22 mouse cellular contexts compared by ENCODE assay signal in the genomic region with DNA sequence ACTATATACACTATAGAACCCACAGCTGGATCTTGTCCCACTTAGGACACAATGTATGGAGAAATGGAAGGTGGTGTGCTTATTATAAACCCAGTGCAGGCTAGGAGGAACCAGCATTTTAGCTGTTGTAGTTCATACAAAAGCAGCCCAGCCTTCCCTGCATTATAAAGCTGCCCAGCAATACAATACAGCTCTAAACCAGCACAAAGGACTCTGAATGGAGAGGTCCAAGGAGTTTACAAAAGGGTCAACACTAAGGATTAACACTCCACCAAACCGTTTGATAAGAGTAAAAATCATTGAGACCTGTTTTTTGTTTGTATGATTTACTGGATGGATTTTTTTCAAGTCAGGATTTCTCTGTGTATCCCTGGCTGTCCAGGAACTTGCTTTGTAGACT. TPM values are rescaled to one million over a fixed set of nuclear protein-coding genes. Genes with fewer than 3 reads are reported as not detected.
DNase-seq lines count a peak whose midpoint lies in the region; ATAC-seq and TF ChIP-seq lines count a peak whose summit lies in the region.
"Had no signal": no experiment of that assay in that cellular context is flagged by ENCODE, and none has a peak within 500 bp of the region (broad histone marks: within the 10 kb centered on the region; RNA-seq: fewer than 3 reads in every experiment).

No protein-coding gene starts in this region.

- no peaks in the 10 kb centered on the region for H3K27me3 ChIP-seq in hindbrain, embryonic 10.5 days (ENCODE audit: insufficient read depth, poor library complexity, severe bottlenecking)
- H3K27me3 ChIP-seq in hindbrain, postnatal 0 days (ENCODE audit: insufficient read depth, low read length) = no peaks in the 10 kb centered on the region
- no peaks in the 10 kb centered on the region for H3K27me3 ChIP-seq in midbrain, embryonic 12.5 days
- H3K27me3 ChIP-seq in midbrain, postnatal 0 days (ENCODE audit: insufficient read depth, low read length) = no peaks in the 10 kb centered on the region
- H3K27me3 ChIP-seq in midbrain, embryonic 14.5 days (ENCODE audit: control insufficient read depth, insufficient read depth, low read length) = no peaks in the 10 kb centered on the region
- H3K27me3 ChIP-seq: embryonic facial prominence, embryonic 12.5 days; heart, embryonic 15.5 days; liver, embryonic 13.5 days; megakaryocyte, embryonic 14.5 days had no signal

- H3K27ac ChIP-seq in hindbrain, embryonic 10.5 days = peak overlapping the region; percentile 72
- H3K27ac ChIP-seq in hindbrain, postnatal 0 days = no peak overlapping the region
- H3K27ac ChIP-seq in midbrain, embryonic 12.5 days (replicated peaks) = peak overlapping the region; percentile 54
- H3K27ac ChIP-seq in midbrain, postnatal 0 days (ENCODE audit: low read depth, low read length) = no peak overlapping the region
- no peak overlapping the region for H3K27ac ChIP-seq in midbrain, embryonic 14.5 days (replicated peaks; ENCODE audit: low read depth, low read length)
- H3K27ac ChIP-seq: embryonic facial prominence, embryonic 12.5 days; gastrocnemius, adult 2 months; heart, embryonic 15.5 days; left cerebral cortex, adult 2 months; liver, embryonic 13.5 days had no signal

- TF ChIP-seq CTCF in hindbrain, postnatal 0 days (IDR thresholded peaks at IDR 0.05; ENCODE audit: low read depth) = no peak
- no peak for TF ChIP-seq CTCF in midbrain, postnatal 0 days (IDR thresholded peaks at IDR 0.05)

- H3K9me3 ChIP-seq in hindbrain, embryonic 10.5 days = peaks cover 4% of the 10 kb centered on the region; the same call in 1 of the 2 replicates
- H3K9me3 ChIP-seq in hindbrain, postnatal 0 days (ENCODE audit: low read length) = no peaks in the 10 kb centered on the region
- no peaks in the 10 kb centered on the region for H3K9me3 ChIP-seq in midbrain, embryonic 12.5 days
- H3K9me3 ChIP-seq in midbrain, postnatal 0 days (ENCODE audit: low read length) = no peaks in the 10 kb centered on the region
- H3K9me3 ChIP-seq in midbrain, embryonic 14.5 days (ENCODE audit: control insufficient read depth, low read length) = no peaks in the 10 kb centered on the region
- H3K9me3 ChIP-seq: embryonic facial prominence, embryonic 12.5 days; heart, embryonic 15.5 days; liver, embryonic 13.5 days; megakaryocyte, embryonic 14.5 days had no signal

- H3K4me3 ChIP-seq in hindbrain, embryonic 10.5 days = no peak overlapping the region
- no peak overlapping the region for H3K4me3 ChIP-seq in hindbrain, postnatal 0 days (ENCODE audit: low read length)
- H3K4me3 ChIP-seq in midbrain, embryonic 12.5 days = no peak overlapping the region
- no peak overlapping the region for H3K4me3 ChIP-seq in midbrain, postnatal 0 days (ENCODE audit: low read depth, low read length)
- H3K4me3 ChIP-seq in midbrain, embryonic 14.5 days (replicated peaks; ENCODE audit: low read depth, low read length) = no peak overlapping the region
- H3K4me3 ChIP-seq: embryonic facial prominence, embryonic 12.5 days; gastrocnemius, adult 2 months; heart, embryonic 15.5 days; left cerebral cortex, adult 2 months; liver, embryonic 13.5 days; megakaryocyte, embryonic 14.5 days had no signal

- peaks cover 38% of the 10 kb centered on the region for H3K4me1 ChIP-seq in hindbrain, embryonic 10.5 days (replicated peaks)
- H3K4me1 ChIP-seq in hindbrain, postnatal 0 days (ENCODE audit: insufficient read depth, low read length) = no peaks in the 10 kb centered on the region
- H3K4me1 ChIP-seq in midbrain, embryonic 12.5 days = peaks cover 23% of the 10 kb centered on the region
- H3K4me1 ChIP-seq in midbrain, postnatal 0 days (ENCODE audit: insufficient read depth, low read length) = no peaks in the 10 kb centered on the region
- H3K4me1 ChIP-seq in midbrain, embryonic 14.5 days (ENCODE audit: control insufficient read depth, insufficient read depth, low read length) = 0 out of 2 replicates have a peak, but pooled peaks cover 10% of the 10 kb centered on the region
- H3K4me1 ChIP-seq: embryonic facial prominence, embryonic 12.5 days; heart, embryonic 15.5 days had no signal

- H3K9ac ChIP-seq in hindbrain, postnatal 0 days (replicated peaks; ENCODE audit: low read length) = no peak overlapping the region
- no peak overlapping the region for H3K9ac ChIP-seq in midbrain, embryonic 12.5 days (replicated peaks)
- no peak overlapping the region for H3K9ac ChIP-seq in midbrain, postnatal 0 days (replicated peaks; ENCODE audit: low read length, poor library complexity, severe bottlenecking)
- H3K9ac ChIP-seq in midbrain, embryonic 14.5 days (replicated peaks; ENCODE audit: low read length) = no peak overlapping the region
- H3K9ac ChIP-seq: embryonic facial prominence, embryonic 12.5 days; heart, embryonic 15.5 days; liver, embryonic 13.5 days had no signal

- no peak for DNase-seq in hindbrain, embryonic 10.5 days (ENCODE audit: low spot score)
- no peak for DNase-seq in hindbrain, postnatal 0 days (ENCODE audit: low spot score)
- no peak for DNase-seq in midbrain, postnatal 0 days (ENCODE audit: low spot score)
- DNase-seq in embryo, embryonic 10.5 days (ENCODE audit: low spot score) = peak; percentile 52
- DNase-seq in midbrain, embryonic 14.5 days = peak; percentile 8
- DNase-seq in kidney, postnatal 10 days = no peak
- DNase-seq: adrenal gland, postnatal 14 days; cerebellum, adult 9-10 months; gastrocnemius, adult 2 months; heart, postnatal 36 days; kidney, adult 18-20 months; liver, embryonic 13.5 days; lung, adult 2 months; lung, postnatal 36 days; right cerebral cortex, postnatal 25 days; spleen, adult 18-20 months had no signal

- H3K36me3 ChIP-seq in hindbrain, embryonic 10.5 days = peaks cover 50% of the 10 kb centered on the region
- H3K36me3 ChIP-seq in hindbrain, postnatal 0 days (ENCODE audit: insufficient read depth, low read length) = no peaks in the 10 kb centered on the region
- H3K36me3 ChIP-seq in midbrain, embryonic 12.5 days = peaks cover 8% of the 10 kb centered on the region; the same call in 1 of the 2 replicates
- H3K36me3 ChIP-seq in midbrain, postnatal 0 days (ENCODE audit: insufficient read depth, low read length) = peaks cover 2% of the 10 kb centered on the region; the same call in 1 of the 2 replicates
- no peaks in the 10 kb centered on the region; the same call in 1 of the 2 replicates for H3K36me3 ChIP-seq in midbrain, embryonic 14.5 days (ENCODE audit: control insufficient read depth, insufficient read depth, low read length)

- no peak overlapping the region for H3K4me2 ChIP-seq in hindbrain, postnatal 0 days (ENCODE audit: low read depth, low read length)
- H3K4me2 ChIP-seq in midbrain, embryonic 12.5 days (replicated peaks) = no peak overlapping the region
- H3K4me2 ChIP-seq in midbrain, postnatal 0 days (ENCODE audit: low read depth, low read length, poor library complexity, severe bottlenecking) = no peak overlapping the region
- no peak overlapping the region for H3K4me2 ChIP-seq in midbrain, embryonic 14.5 days (ENCODE audit: low read length)
- H3K4me2 ChIP-seq: embryonic facial prominence, embryonic 12.5 days; heart, embryonic 15.5 days; liver, embryonic 13.5 days had no signal

- 33% methylated on average over 1 of the region's 1 CpGs for WGBS in hindbrain, embryonic 10.5 days
- WGBS in hindbrain, postnatal 0 days = 25% methylated on average over 1 of the region's 1 CpGs
- 12% methylated on average over 1 of the region's 1 CpGs for WGBS in midbrain, embryonic 12.5 days
- 9% methylated on average over 1 of the region's 1 CpGs for whole genome bisulfite sequencing in midbrain, postnatal 0 days
- WGBS in midbrain, embryonic 14.5 days = 4% methylated on average over 1 of the region's 1 CpGs

- ATAC-seq in hindbrain, postnatal 0 days = no peak
- ATAC-seq in midbrain, embryonic 12.5 days (ENCODE audit: low FRiP score, low read depth) = no peak
- ATAC-seq in midbrain, postnatal 0 days (ENCODE audit: low FRiP score) = no peak
- no peak for ATAC-seq in midbrain, embryonic 14.5 days (ENCODE audit: low FRiP score, low TSS enrichment)
- ATAC-seq: inflammation-experienced regulatory T-cells, adult 6 months had no signal

RNA-seq across cellular contexts. Expression of gene Dars, which starts 10.3 kb away (rescaled TPM):
- polyA plus RNA-seq in hindbrain, embryonic 10.5 days (2016; fragmentation: Nextera tagmentation; extraction: Ambion mirVana) = 200 and 214 TPM in 2 replicates
- 53.8 and 64.0 TPM in 2 replicates for total RNA-seq in hindbrain, postnatal 0 days (2014; rRNA removed)
- 130 and 139 TPM in 2 replicates for polyA plus RNA-seq in hindbrain, postnatal 0 days (2015; fragmentation: Nextera tagmentation; extraction: Ambion mirVana)
- polyA plus RNA-seq in midbrain, embryonic 12.5 days (2016; fragmentation: Nextera tagmentation; extraction: Ambion mirVana) = 164 and 174 TPM in 2 replicates
- 53.6 and 62.6 TPM in 2 replicates for total RNA-seq in midbrain, postnatal 0 days (2014; rRNA removed)
- polyA plus RNA-seq in midbrain, postnatal 0 days (2015; fragmentation: Nextera tagmentation; extraction: Ambion mirVana) = 104 and 105 TPM in 2 replicates
- polyA plus RNA-seq in midbrain, embryonic 14.5 days (2014; fragmentation: Nextera tagmentation; extraction: Ambion mirVana) = 96.7 and 111 TPM in 2 replicates

RNA-seq across cellular contexts. Expression of gene Mcm6, which starts 47.4 kb away (rescaled TPM):
- polyA plus RNA-seq in hindbrain, embryonic 10.5 days (2016; fragmentation: Nextera tagmentation; extraction: Ambion mirVana) = 267 and 350 TPM in 2 replicates
- total RNA-seq in hindbrain, postnatal 0 days (2014; rRNA removed) = 59.0 and 77.3 TPM in 2 replicates
- 58.6 and 59.1 TPM in 2 replicates for polyA plus RNA-seq in hindbrain, postnatal 0 days (2015; fragmentation: Nextera tagmentation; extraction: Ambion mirVana)
- 209 and 219 TPM in 2 replicates for polyA plus RNA-seq in midbrain, embryonic 12.5 days (2016; fragmentation: Nextera tagmentation; extraction: Ambion mirVana)
- 36.3 and 37.3 TPM in 2 replicates for total RNA-seq in midbrain, postnatal 0 days (2014; rRNA removed)
- 31.1 and 31.9 TPM in 2 replicates for polyA plus RNA-seq in midbrain, postnatal 0 days (2015; fragmentation: Nextera tagmentation; extraction: Ambion mirVana)
- 41.3 and 77.8 TPM in 2 replicates for polyA plus RNA-seq in midbrain, embryonic 14.5 days (2014; fragmentation: Nextera tagmentation; extraction: Ambion mirVana)

Comparison
In these comparisons a context has a peak if more than half of its experiments do, and no peak if none do; other contexts are left out.
1. DNase-seq: peak in embryo, embryonic 10.5 days (single experiment) and midbrain, embryonic 14.5 days (single experiment); none in hindbrain, embryonic 10.5 days (single experiment), hindbrain, postnatal 0 days (single experiment), midbrain, postnatal 0 days (single experiment) and kidney, postnatal 10 days (single experiment).
2. H3K27ac ChIP-seq: peak in hindbrain, embryonic 10.5 days (single experiment) and midbrain, embryonic 12.5 days (single experiment); none in hindbrain, postnatal 0 days (single experiment), midbrain, postnatal 0 days (single experiment) and midbrain, embryonic 14.5 days (single experiment).